Mouse (Mus musculus) heart, postnatal 10 days (tissue): Measurements from ENCODE around the gene Srsf6. TPM values are rescaled to one million over a fixed set of nuclear protein-coding genes. Genes with fewer than 3 reads are reported as not detected.
"Not testable (repeated sequence)": the region's sequence is repeated elsewhere in the genome, so short reads cannot be mapped to it uniquely, and the experiment has no call there.

Experiments
- DNase-seq, 2 experiments: peaks; one replicate each; pipeline ENCODE4 v3.0.0; 2021
- intact Hi-C: fragments of 180-260 bp; cut with DNase I; formaldehyde crosslinking; loops from one replicate; pipeline ENCODE4 v1.15.1; 2025
- total RNA-seq, 2 experiments: library from RNA; stranded (reverse); gene quantifications; 2 replicates each; pipeline ENCODE4 v1.2.3; 2021

Srsf6 gene
- total RNA-seq: 100 to 1,000 TPM; 115 to 127 TPM

GRCm38 (mm10) chr2:162931123-162931673 is at the start of gene Srsf6:
Gene Srsf6, plus strand, starts transcription at chr2:162931528.
- intact Hi-C loops: loop anchor here (2.0 kb wide), 1 partner anchor 86 kb away; the partner anchor contains the start of gene Ift52
- DNase-seq: peak; percentile 92 to 93

GRCm38 (mm10) chr2:162884101-162884500 is 47.2 kb upstream of the Srsf6 start:
- DNase-seq: no peak
- intact Hi-C loops: no loop called here

GRCm38 (mm10) chr2:162887121-162887520 is 44.2 kb upstream of the Srsf6 start:
- DNase-seq: no peak
- intact Hi-C loops: no loop called here

- intact Hi-C loops: no loop called here
- no peak for DNase-seq
Measured at GRCm38 (mm10) chr2:162888677-162889076, 42.7 kb upstream of the Srsf6 start.

- intact Hi-C loops: no loop called here
- no peak for DNase-seq
Measured at GRCm38 (mm10) chr2:162889191-162889590, 42.1 kb upstream of the Srsf6 start.

GRCm38 (mm10) chr2:162889731-162890130 is 41.6 kb upstream of the Srsf6 start:
- DNase-seq: no peak
- intact Hi-C loops: no loop called here

- intact Hi-C loops, DNase-seq: not testable (repeated sequence)
Measured at GRCm38 (mm10) chr2:162892979-162893378, 38.3 kb upstream of the Srsf6 start.

- intact Hi-C loops, DNase-seq: not testable (repeated sequence)
Measured at GRCm38 (mm10) chr2:162899256-162899655, 32.1 kb upstream of the Srsf6 start.

GRCm38 (mm10) chr2:162899880-162900589 is 31.3 kb upstream of the Srsf6 start:
- no peak for DNase-seq
- intact Hi-C loops: no loop called here

- no peak for DNase-seq
- intact Hi-C loops: no loop called here
Measured at GRCm38 (mm10) chr2:162900590-162900916, 30.8 kb upstream of the Srsf6 start.

- no peak for DNase-seq
- intact Hi-C loops: no loop called here
Measured at GRCm38 (mm10) chr2:162905902-162906301, 25.4 kb upstream of the Srsf6 start.

- intact Hi-C loops: no loop called here
- DNase-seq: no peak
Measured at GRCm38 (mm10) chr2:162908052-162908491, 23.3 kb upstream of the Srsf6 start.

GRCm38 (mm10) chr2:162914040-162914439 is 17.3 kb upstream of the Srsf6 start:
- DNase-seq: no peak
- intact Hi-C loops: loop anchor here (10.0 kb wide), 1 partner anchor 229 kb away; no protein-coding TSS in a partner anchor

GRCm38 (mm10) chr2:162914519-162914918 is 16.8 kb upstream of the Srsf6 start:
- intact Hi-C loops: loop anchor here (10.0 kb wide), 1 partner anchor 230 kb away; no protein-coding TSS in a partner anchor
- no peak for DNase-seq

- DNase-seq: no peak
- intact Hi-C loops: loop anchor here (5.0 to 10.0 kb wide), 2 partner anchors 235 to 412 kb away; no protein-coding TSS in a partner anchor
Measured at GRCm38 (mm10) chr2:162919926-162920325, 11.4 kb upstream of the Srsf6 start.

GRCm38 (mm10) chr2:162922183-162922582 is 9.1 kb upstream of the Srsf6 start:
- DNase-seq: peak; percentile 49 to 65
- intact Hi-C loops: loop anchor here (1.0 to 5.0 kb wide), 2 partner anchors 77 to 410 kb away; no protein-coding TSS in a partner anchor

- DNase-seq: no peak
- intact Hi-C loops: loop anchor here (1.0 to 5.0 kb wide), 2 partner anchors 76 to 409 kb away; no protein-coding TSS in a partner anchor
Measured at GRCm38 (mm10) chr2:162922834-162923233, 8.5 kb upstream of the Srsf6 start.

GRCm38 (mm10) chr2:162924126-162924525 is 7.2 kb upstream of the Srsf6 start:
- intact Hi-C loops: loop anchor here (5.0 kb wide), 1 partner anchor 408 kb away; no protein-coding TSS in a partner anchor
- DNase-seq: no peak

- intact Hi-C loops: no loop called here
- DNase-seq: no peak
Measured at GRCm38 (mm10) chr2:162927918-162928585, 3.3 kb upstream of the Srsf6 start.

- no peak for DNase-seq
- intact Hi-C loops: loop anchor here (2.0 kb wide), 1 partner anchor 87 kb away; the partner anchor contains the start of gene Ift52
Measured at GRCm38 (mm10) chr2:162929704-162930103, 1.6 kb upstream of the Srsf6 start.

- intact Hi-C loops: loop anchor here (2.0 kb wide), 1 partner anchor 86 kb away; the partner anchor contains the start of gene Ift52
- peak in 1 of 2 experiments; percentile 32 for DNase-seq
Measured at GRCm38 (mm10) chr2:162930516-162931122, 709 bp upstream of the Srsf6 start.
